Mouse (Mus musculus) colon, adult 2 months (tissue): ENCODE data around the gene Mov10. TPM values are rescaled to one million over a fixed set of nuclear protein-coding genes. Genes with fewer than 3 reads are reported as not detected.

Source experiments
- polyA plus RNA-seq: library from polyadenylated mRNA; depleted of rRNA; stranded (reverse); fragments of >200 nt; gene quantifications from 2 replicates; pipeline ENCODE4 v1.2.3, GENCODE M21; 2012; rRNA removed

The Mov10 gene
- 16.8 and 19.2 TPM in 2 replicates for polyA plus RNA-seq

DNA sequence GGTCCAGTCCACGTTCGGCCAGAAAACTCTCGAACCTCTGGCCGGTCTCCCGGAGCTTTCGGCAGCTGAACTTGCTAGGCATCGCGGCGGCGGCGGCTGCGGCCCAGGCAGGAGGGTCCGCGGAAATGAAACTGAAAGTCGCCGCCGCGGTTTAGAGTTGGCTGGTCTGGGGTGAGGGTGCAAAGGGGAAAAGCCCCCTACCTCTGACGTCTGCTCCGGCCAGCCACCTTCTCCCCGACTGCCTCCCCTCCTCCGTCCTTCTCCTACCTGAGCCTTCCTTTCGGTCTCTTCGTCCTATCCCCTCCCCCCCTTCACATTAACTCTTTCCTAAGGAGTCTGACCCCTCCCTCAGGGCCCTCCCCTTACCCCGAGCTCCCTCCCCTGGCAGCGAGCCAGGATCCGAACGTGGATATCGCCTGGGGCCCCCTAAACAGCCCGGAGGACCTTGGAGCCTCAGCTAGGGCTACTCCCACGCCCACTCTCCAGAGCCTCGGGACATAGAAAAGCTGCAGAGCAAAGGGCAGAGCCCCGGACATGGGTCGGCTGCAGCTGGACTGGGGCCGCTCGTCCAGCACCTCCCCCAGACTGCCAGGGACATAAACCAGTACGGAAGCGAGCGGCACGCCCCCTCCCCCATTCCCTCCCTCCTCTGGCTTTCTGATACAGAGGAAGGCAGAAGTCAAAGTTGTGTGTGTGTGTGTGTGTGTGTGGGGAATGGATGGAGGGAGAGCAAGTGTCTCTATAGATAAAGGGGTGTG lies at the start of gene Mov10:
Mov10 (minus strand) TSS at position 573 of the 758 bp plus-strand sequence.

DNA sequence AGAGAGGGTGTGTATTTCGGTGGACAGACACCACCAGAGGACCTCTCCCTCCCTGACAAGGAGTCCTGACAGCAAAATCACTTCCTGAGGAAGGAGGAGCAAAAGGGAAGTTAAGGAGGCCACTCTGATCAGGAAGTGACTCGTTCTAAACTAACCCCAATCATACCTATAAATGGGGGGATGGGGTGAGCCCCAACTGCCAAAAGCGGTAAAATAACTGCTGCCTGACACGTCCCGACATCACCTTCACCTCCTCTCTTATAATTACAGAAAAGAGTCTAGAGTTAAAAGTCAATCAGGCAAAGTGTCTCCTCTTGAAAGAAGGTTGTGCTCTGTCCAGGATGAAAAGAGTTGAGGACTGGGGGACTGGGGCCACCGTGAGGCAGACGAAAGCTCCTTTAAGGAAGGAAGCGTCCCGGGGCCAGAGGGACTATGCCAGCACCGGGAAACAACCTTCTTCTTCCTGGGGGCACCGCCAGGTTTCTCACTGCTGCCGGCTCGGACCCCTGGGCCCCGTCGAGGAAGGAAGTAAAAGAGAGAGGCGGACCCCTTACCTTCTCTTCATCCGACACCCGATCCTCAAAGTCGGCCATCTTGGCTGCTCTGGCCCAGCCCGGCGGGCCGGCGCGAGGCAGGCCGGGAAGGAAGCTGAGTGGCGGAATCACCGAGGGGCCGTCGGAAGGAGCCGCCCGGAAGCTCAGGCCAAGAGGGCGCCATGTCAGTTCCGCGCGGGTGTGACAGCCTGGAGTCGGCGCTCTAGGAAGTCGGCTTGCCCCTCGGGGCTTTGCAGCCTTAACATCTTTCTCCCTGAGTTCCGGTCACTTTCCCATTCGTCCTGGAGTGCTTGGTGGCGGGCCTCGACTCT lies 45.7 kb upstream of the Mov10 start, which contains the start of the genes St7l and Capza1:
St7l (plus strand) TSS at position 220 of the 865 bp plus-strand sequence.
Capza1 (minus strand) TSS at position 720 of the 865 bp plus-strand sequence.

DNA sequence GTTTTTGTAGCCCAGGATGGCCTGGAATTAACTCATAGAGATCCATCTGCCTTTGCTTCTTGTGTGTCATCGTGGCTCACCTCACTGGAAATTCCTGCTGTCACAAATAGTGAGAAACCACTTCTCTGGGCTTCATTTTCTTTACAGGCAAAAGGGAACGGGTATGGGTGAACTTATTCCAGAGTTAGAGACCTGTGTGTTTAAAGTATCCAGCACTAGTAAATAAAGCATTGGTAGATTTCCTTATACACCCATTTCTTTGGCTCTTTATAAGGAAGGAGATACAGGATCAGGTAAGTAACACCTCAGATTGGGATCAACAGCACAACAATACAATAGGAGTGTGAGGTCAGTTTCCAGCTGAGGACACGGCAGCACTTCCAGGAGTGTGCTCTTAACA lies 30.3 kb downstream of the Mov10 start, which contains the start of gene Rhoc:
Rhoc (plus strand) TSS at position 301 of the 400 bp plus-strand sequence.

DNA sequence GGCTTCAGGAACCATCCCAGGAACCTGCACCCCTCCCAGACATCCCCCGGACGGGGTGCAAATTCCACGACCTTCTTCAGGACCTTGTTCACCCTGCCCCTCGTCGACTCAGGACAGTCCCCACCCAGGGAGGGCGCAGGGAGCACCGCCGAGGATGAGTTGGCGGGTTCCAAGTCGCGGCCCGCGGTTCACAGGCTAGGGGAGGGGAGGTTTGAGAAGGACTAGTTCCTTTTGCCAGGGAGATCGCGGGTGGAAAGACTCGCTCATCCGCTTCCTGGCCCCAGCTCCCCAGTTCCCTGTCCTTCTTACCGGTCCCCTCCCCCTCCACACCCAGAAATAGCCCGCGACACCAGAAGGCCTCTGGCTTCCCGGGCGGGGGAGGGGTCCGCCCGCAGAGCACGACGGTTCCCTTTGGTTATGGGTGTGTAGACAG lies 36.9 kb downstream of the Mov10 start, which contains the start of gene Fam19a3:
Fam19a3 (minus strand) TSS at position 370 of the 433 bp plus-strand sequence.

GRCm38 (mm10) chr3:104780561-104781420 lies 37.6 kb downstream of the Mov10 start, which contains the start of gene Ppm1j:
Gene Ppm1j, plus strand, starts transcription at chr3:104781056.

Other genes starting within 250 kb of the Mov10 start
- 111 and 136 TPM in 2 replicates for gene Slc16a1, start 179.9 kb downstream of the Mov10 start, polyA plus RNA-seq
- 53.2 and 60.1 TPM in 2 replicates for gene Ppm1j, start 37.5 kb downstream of the Mov10 start, polyA plus RNA-seq
- 0.33 and 0.44 TPM in 2 replicates for gene Fam19a3, start 36.7 kb downstream of the Mov10 start, polyA plus RNA-seq
- 227 and 284 TPM in 2 replicates for gene Rhoc, start 30.2 kb downstream of the Mov10 start, polyA plus RNA-seq
- 7.7 and 8.1 TPM in 2 replicates for gene St7l, start 45.4 kb upstream of the Mov10 start, polyA plus RNA-seq
- 16.1 and 16.7 TPM in 2 replicates for gene Capza1, start 45.9 kb upstream of the Mov10 start, polyA plus RNA-seq
- 15.3 and 16.6 TPM in 2 replicates for gene Wnt2b, start 143.4 kb upstream of the Mov10 start, polyA plus RNA-seq
- 7.0 and 10.0 TPM in 2 replicates for gene Cttnbp2nl, start 234.6 kb upstream of the Mov10 start, polyA plus RNA-seq
- gene 4930564D02Rik, start 248.3 kb upstream of the Mov10 start, polyA plus RNA-seq = not detected in 2 replicates